Mouse (Mus musculus) hematopoietic stem cell, adult 5-6 weeks (primary cell): Measurements from ENCODE around the gene 4930432K21Rik. TPM values are rescaled to one million over a fixed set of nuclear protein-coding genes. Genes with fewer than 3 reads are reported as not detected.

Source experiments
- ATAC-seq, 2 experiments: fragments of 125-278 bp in 1 of 2; replicated peaks in 1 of 2; 2 replicates each; pipeline ENCODE4 v1.8.0; 2016 to 2017; ENCODE audit warnings: inconsistent platforms in 2 of 2, mild to moderate bottlenecking in 2 of 2, moderate number of reproducible peaks in 2 of 2, low read depth in 1 of 2, moderate TSS enrichment in 1 of 2; ENCODE audit not compliant: low FRiP score in 2 of 2, poor library complexity in 2 of 2, severe bottlenecking in 2 of 2, insufficient read depth in 1 of 2, low TSS enrichment in 1 of 2
- total RNA-seq: library from RNA; stranded (forward); fragments of 172-1452, 232-1000 nt; gene quantifications from 2 replicates; pipeline ENCODE4 v1.2.3, GENCODE M21; 2017

Gene 4930432K21Rik
- total RNA-seq, 1 experiment from 2014 or later = 3.8 TPM

- no peak for ATAC-seq
Observed at GRCm38 (mm10) chr8:84184085-84185043, 36.5 kb downstream of the 4930432K21Rik start.

DNA sequence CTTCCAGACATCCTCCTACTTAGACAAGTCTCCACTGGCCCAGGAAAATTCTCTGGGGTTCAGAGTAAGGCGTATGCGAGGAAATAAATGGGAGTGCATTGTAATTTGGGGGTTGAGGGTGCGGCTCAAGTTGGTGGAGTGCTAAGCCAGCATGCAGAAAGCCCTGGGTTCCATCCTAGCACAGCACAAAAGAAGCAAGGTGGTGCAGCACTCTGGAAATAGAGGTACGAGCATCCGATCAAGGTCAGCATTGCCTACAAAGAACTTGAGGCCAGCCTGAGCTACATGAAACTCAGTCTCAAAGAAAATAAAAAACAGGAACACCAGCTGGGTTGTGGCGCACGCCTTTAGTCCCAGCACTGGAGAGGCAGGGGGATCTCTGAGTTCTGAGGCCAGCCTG lies 37.3 kb downstream of the 4930432K21Rik start, which contains the start of gene Nanos3:
Nanos3 (minus strand) TSS at position 101 of the 400 bp plus-strand sequence.
- ATAC-seq = no peak

DNA sequence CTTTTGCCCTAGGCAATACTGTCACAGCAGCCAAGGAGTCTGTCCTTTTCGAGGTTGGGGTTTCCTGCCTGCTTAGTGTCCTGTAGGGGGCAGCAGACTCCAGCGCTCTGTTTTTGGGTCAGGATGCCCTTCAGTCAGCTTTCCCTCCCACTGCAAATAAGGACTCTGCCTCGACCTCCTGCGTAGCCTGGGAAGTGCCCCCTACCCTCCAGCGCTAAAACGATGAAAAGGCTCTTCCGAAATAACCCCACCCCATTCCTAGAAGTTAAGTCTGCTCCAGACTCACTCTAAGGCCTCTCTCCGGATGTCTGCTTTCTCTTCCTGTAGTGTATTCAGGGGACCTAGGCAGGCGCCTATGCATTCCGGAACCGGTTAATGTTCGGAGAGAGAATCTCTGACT lies 38.7 kb downstream of the 4930432K21Rik start:
- ATAC-seq = peak; percentile 67

DNA sequence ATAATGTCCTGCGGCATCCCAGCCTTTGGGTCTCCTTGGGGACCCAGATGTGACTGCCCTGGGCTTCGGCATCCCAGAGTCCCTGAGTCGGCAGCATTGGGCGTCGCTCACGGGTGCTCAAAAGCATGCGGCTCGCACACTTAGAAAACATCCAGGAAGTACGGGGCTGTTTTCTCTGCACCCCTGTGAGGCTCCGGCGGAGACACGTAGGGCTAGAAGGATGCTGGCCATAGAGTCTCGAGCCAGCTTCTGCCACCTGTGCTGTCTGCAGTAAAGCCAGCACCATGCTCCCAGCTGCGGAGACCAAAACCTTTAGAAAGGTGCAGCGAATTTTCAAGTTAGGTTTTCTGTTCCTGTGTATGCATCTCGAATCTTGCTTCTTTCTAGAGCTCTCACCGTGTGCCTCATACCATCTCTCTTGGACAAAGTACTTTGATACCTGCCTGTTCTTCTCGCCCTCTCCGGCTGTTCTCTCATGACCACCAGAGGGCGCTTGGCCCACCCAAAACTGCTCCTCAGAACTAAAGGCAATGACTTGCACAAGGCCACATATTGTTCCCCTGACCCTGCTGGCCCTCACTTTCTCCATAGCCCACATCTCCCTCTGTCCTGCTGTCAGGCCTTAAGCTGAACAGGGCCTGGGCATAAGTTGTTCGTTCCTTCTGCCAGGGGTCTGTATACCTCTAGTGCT lies 39.4 kb downstream of the 4930432K21Rik start:
- ATAC-seq = peak; percentile 27 to 55

- ATAC-seq = no peak
Observed at GRCm38 (mm10) chr8:84188671-84189070, 40.8 kb downstream of the 4930432K21Rik start.

DNA sequence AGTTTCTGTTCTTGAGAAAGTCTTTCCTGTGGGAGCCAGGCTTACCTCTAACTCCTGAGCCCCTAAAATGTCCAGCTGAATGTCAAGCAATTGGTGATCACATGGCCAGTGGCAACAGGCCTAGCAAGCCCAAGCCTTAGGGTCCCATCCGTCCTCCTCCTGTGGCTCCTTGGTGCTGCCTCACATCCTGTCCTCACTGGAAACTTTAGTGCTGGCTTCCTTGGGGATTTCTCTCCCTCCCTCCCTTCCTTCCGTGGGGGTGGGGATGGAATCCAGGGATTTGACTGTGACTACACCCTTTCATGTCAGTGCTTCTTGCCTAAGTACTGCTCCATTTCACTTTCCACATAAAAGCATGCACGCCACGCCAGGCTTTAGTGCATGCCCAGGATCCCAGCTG lies 41.8 kb downstream of the 4930432K21Rik start:
- no peak for ATAC-seq

- ATAC-seq = no peak
Observed at GRCm38 (mm10) chr8:84190191-84190867, 42.5 kb downstream of the 4930432K21Rik start.

DNA sequence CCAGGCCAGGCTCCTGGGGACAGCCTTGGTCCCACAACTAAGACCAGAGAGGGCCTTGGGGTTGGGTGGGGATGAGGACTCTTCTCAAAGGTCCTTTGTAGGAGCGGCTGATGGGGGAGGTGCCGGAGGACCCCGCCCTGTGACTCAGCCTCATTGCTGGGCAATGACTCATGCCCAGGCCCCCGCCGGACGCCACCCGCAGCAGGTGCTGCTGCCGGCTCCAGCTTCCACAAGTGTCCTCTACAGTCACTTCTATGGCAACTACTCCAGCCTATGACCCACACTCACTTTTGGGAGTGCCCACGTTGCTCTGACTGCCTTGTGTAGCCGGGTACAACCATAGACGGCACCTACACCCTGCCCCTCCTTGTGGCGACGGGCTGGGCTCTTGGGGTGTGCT lies 44.2 kb downstream of the 4930432K21Rik start:
- peak; percentile 50 to 53 for ATAC-seq

DNA sequence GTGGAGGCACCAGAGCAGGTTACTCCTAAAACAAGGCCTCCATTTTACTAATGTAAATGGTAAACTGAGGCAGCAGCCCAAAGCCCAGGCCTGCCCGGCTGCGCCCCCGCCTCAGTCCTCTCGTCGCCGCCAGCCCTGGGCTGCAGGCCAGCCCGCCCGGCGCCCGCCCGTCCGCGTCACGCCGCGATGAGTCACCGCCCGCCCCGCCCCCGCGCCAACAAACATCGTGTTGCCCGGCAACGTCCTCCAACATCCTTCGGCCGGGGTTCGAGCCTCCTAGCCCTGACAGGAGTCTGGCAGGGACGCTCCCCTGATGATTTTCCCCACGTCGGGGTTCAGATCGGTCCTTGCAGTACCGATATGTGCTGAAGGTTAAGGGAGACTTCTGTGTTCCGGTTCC lies 44.7 kb downstream of the 4930432K21Rik start:
- ATAC-seq = peak; percentile 33 to 43

DNA sequence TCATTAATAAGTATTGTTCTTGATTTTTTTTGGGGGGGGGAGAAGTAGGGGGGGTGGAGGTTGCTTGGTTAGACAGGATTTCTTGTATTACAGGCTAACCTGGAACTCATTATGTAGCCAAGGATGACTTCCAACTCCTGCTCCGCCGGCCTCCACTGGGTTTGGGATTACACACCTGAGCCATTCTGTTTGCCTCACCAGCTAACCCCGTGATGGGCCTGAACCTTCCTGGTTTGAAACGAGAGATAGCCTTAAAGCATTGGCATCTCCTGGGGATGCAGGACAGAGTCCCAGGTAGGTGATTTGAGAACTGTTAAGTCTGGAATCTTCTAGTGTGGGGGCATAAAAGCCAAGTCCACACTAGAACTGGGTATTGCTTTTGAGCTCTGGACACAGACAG lies 45.3 kb downstream of the 4930432K21Rik start:
- no peak for ATAC-seq

GRCm38 (mm10) chr8:84193566-84193965 lies 45.7 kb downstream of the 4930432K21Rik start:
- ATAC-seq = no peak

DNA sequence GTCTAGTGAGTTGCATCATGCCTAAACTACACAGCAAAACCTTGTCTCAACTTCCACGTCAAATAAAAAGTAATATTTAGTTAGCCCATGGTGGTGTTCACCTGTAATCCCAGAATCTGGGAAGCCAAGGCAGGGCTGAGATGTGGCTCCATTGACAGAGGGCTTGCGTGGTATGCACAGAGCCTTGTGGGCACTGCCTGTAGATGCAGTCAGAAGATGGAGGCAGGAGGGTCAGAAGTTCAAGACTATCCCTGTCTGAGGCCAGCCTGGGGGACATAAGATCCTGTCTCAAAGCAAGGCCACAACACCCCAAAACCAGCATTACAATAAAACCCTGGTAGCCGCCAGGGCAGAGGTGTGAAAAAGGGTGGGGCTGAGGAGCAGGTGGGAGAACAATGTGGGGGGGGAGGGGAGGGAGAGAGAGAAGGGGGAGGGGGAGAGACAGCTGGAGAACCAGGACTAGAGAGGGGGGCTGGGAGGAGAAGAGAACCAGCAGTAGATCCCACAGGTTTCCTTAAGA lies 46.5 kb downstream of the 4930432K21Rik start:
- no peak for ATAC-seq

- peak; percentile 5 to 15; a peak in 2 of 4 replicates for ATAC-seq
Observed at GRCm38 (mm10) chr8:84197141-84197921, 49.5 kb downstream of the 4930432K21Rik start.

- ATAC-seq = peak; percentile 70 to 78
Observed at GRCm38 (mm10) chr8:84197922-84198774, 50.3 kb downstream of the 4930432K21Rik start.

- ATAC-seq = no peak
Observed at GRCm38 (mm10) chr8:84198871-84199270, 51.0 kb downstream of the 4930432K21Rik start.
